Mouse (Mus musculus) embryonic facial prominence, embryonic 12.5 days (tissue): ENCODE data around the gene Gm45062. TPM values are rescaled to one million over a fixed set of nuclear protein-coding genes. Genes with fewer than 3 reads are reported as not detected.

ENCODE experiments used
- ATAC-seq: fragments of 200-750 bp; cut with Nextera tagmentation; 2 replicates; pipeline ENCODE4 v1.8.0; 2017; ENCODE audit not compliant: insufficient number of reproducible peaks, insufficient read depth, low FRiP score, low TSS enrichment
- H3K27ac ChIP-seq: fragments of 300-500 bp; sonication (generic); 2 replicates; pipeline ENCODE4 v1.5.1; 2016; ENCODE audit warnings: mild to moderate bottlenecking
- H3K27me3 ChIP-seq: fragments of 300-500 bp; sonication (generic); 2 replicates; pipeline ENCODE4 v1.6.1; 2016; ENCODE audit warnings: mild to moderate bottlenecking, moderate library complexity
- H3K36me3 ChIP-seq: fragments of 300-500 bp; sonication (generic); 2 replicates; pipeline ENCODE4 v1.6.1; 2016; ENCODE audit warnings: mild to moderate bottlenecking
- H3K4me1 ChIP-seq: fragments of 300-500 bp; sonication (generic); 2 replicates; pipeline ENCODE4 v1.6.1; 2016
- H3K4me2 ChIP-seq: fragments of 300-500 bp; sonication (generic); replicated peaks from 2 replicates; pipeline ENCODE4 v1.6.1; 2016; ENCODE audit warnings: mild to moderate bottlenecking, moderate library complexity
- H3K4me3 ChIP-seq: fragments of 300-500 bp; sonication (generic); 2 replicates; pipeline ENCODE4 v1.5.1; 2016; ENCODE audit warnings: mild to moderate bottlenecking
- H3K9ac ChIP-seq: fragments of 300-500 bp; sonication (generic); 2 replicates; pipeline ENCODE4 v1.6.1; 2016; ENCODE audit warnings: mild to moderate bottlenecking, moderate library complexity
- H3K9me3 ChIP-seq: fragments of 300-500 bp; sonication (generic); 2 replicates; pipeline ENCODE4 v1.6.1; 2016; ENCODE audit warnings: mild to moderate bottlenecking, moderate library complexity
- WGBS: fragments of 180-500 bp; shearing (Covaris S2); methylation state at CpG from one replicate; pipeline ENCODE4 v1.1.7; 2016; 5-methylcytosine and 5-hydroxymethylcytosine counted together
- polyA plus RNA-seq: library from polyadenylated mRNA; unstranded; fragments of >200 nt; fragmentation: Nextera tagmentation; extraction: Ambion mirVana; gene quantifications from 2 replicates; pipeline ENCODE4 v1.2.1, GENCODE M21; 2016

Gene Gm45062
- polyA plus RNA-seq, 1 experiment from 2014 or later: 11.6 TPM

- Histone ChIP-seq H3K4me1 (no peaks in the 10 kb centered on the region), H3K9me3 (no peaks in the 10 kb centered on the region), H3K4me2 (no peak overlapping the region), H3K9ac (no peak overlapping the region), H3K36me3 (no peaks in the 10 kb centered on the region), H3K27ac (no peak overlapping the region), H3K27me3 (no peaks in the 10 kb centered on the region), H3K4me3 (no peak overlapping the region)
- ATAC-seq: no peak
- WGBS: 77% methylated on average over 5 of the region's 5 CpGs
These were observed 19.3 kb downstream of the Gm45062 start for GRCm38 (mm10) chr6:8278426-8279002.

DNA sequence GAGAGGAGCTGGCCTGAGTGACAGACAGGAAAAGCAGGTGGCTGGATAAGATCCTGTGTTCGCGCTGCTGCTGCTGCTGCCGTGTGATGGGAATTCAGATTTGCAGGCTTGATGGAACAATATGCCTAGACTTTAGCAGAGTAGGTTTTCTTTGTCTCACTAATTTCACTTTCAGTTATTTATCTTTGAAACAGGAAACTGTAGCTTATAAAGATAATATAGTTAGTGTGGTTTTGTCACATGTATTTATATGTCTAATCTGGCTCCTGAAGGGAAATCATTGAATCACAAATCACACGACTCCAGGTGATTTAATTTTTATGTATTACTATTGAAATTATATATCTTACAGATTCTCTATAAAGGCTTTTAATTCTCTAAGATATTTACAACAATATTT is 24.0 kb downstream of the Gm45062 start:
- 77% methylated on average over 4 of the region's 4 CpGs for WGBS

DNA sequence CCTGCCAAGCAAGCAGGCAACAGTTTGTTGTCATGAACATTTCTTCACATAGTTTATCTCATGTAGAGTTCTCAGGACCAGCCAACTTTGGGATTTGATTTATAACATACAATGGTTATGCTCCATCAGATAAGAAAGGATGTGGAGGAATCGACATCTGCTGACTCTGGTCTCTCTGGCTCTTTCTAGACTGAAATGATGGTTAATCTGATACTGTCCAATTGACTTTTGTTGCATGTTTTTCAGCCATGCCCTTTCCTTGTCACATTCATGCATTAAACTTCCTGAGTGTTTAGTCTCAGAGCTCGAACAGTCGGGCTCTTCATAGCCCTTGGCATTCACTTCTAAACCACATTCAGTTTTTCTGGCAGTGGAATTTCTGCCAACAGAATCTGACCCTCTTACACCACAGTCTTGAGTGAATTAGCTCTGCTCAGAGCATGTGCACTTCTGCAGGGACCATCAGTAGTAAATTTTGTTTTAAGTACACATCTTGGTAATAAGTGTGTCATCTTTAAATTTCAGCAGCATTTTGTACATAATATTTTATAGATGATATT is 26.2 kb downstream of the Gm45062 start:
- H3K36me3 ChIP-seq: no peaks in the 10 kb centered on the region
- H3K27me3 ChIP-seq: no peaks in the 10 kb centered on the region
- no peak overlapping the region for H3K4me3 ChIP-seq
- H3K27ac ChIP-seq: no peak overlapping the region
- H3K4me1 ChIP-seq: no peaks in the 10 kb centered on the region
- WGBS: 70% methylated on average over 3 of the region's 3 CpGs
- no peak overlapping the region for H3K4me2 ChIP-seq
- no peak overlapping the region for H3K9ac ChIP-seq
- no peaks in the 10 kb centered on the region for H3K9me3 ChIP-seq
- ATAC-seq: no peak

More for the DNA sequence above, 24.0 kb downstream of the Gm45062 start:
- Histone ChIP-seq H3K27ac (no peak overlapping the region), H3K9me3 (no peaks in the 10 kb centered on the region), H3K9ac (no peak overlapping the region), H3K4me3 (no peak overlapping the region), H3K4me1 (no peaks in the 10 kb centered on the region), H3K4me2 (no peak overlapping the region), H3K36me3 (no peaks in the 10 kb centered on the region), H3K27me3 (no peaks in the 10 kb centered on the region)
- no peak for ATAC-seq

- WGBS: 94% methylated on average over 3 of the region's 3 CpGs
- no peak overlapping the region for H3K27ac ChIP-seq
- no peak overlapping the region for H3K9ac ChIP-seq
- no peak for ATAC-seq
- H3K4me1 ChIP-seq: no peaks in the 10 kb centered on the region
- H3K9me3 ChIP-seq: no peaks in the 10 kb centered on the region
- no peak overlapping the region for H3K4me2 ChIP-seq
- no peaks in the 10 kb centered on the region for H3K36me3 ChIP-seq
- no peaks in the 10 kb centered on the region for H3K27me3 ChIP-seq
- no peak overlapping the region for H3K4me3 ChIP-seq
These were observed 26.9 kb downstream of the Gm45062 start for GRCm38 (mm10) chr6:8286146-8286545.

- no peak for ATAC-seq
- no peak overlapping the region for H3K9ac ChIP-seq
- WGBS: 72% methylated on average over 4 of the region's 4 CpGs
These were observed 29.7 kb downstream of the Gm45062 start for GRCm38 (mm10) chr6:8288755-8289580.

DNA sequence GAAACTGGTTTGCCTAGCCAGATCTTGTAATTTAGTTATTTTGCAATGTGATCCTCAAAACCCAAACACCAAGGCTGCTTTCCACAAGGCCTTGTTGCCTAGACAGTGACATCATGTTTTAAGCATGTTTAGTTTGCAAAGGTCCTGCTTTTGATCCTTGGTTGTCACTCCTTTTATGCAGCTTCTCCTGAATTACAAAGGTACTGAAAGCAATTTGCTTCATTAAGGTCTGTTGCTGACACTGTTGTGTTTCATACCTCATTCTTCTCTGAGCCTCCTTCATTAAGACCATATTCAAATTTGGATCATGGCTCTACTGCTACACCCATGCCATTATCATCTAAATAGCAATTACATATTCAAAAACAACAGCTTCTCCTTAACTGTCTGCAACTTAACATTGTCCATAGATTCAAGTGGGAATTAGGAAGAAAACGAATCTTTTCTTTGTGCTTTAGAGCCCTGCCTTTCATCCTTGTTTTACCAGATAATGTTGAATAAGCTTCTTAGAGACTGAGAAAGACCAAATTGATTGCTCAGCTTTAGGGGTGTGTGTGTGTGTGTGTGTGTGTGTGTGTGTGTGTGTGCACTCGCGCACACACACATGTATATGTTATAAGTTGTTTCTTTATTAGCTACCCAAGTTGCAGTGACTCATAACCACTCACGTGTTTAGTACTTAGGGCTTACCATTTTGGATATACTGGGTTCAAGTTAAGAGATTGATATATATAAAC is 35.0 kb downstream of the Gm45062 start:
- Histone ChIP-seq H3K4me1 (peaks cover 6% of the 10 kb centered on the region; the same call in 1 of the 2 replicates), H3K4me3 (no peak overlapping the region), H3K4me2 (no peak overlapping the region), H3K27me3 (no peaks in the 10 kb centered on the region), H3K9me3 (no peaks in the 10 kb centered on the region), H3K27ac (no peak overlapping the region), H3K9ac (no peak overlapping the region), H3K36me3 (no peaks in the 10 kb centered on the region)
- WGBS: 77% methylated on average over 4 of the region's 4 CpGs
- no peak for ATAC-seq

More at GRCm38 (mm10) chr6:8288755-8289580, 29.7 kb downstream of the Gm45062 start:
- Histone ChIP-seq H3K36me3 (no peaks in the 10 kb centered on the region), H3K9me3 (no peaks in the 10 kb centered on the region), H3K4me2 (no peak overlapping the region), H3K27ac (no peak overlapping the region), H3K4me3 (no peak overlapping the region), H3K27me3 (no peaks in the 10 kb centered on the region), H3K4me1 (peaks cover 1% of the 10 kb centered on the region; the same call in 1 of the 2 replicates)

- Histone ChIP-seq H3K9me3 (no peaks in the 10 kb centered on the region), H3K4me2 (no peak overlapping the region), H3K4me3 (no peak overlapping the region), H3K4me1 (0 out of 2 replicates have a peak, but pooled peaks cover 2% of the 10 kb centered on the region), H3K27me3 (no peaks in the 10 kb centered on the region), H3K27ac (no peak overlapping the region), H3K36me3 (no peaks in the 10 kb centered on the region), H3K9ac (no peak overlapping the region)
- 85% methylated on average over 6 of the region's 6 CpGs for WGBS
- no peak for ATAC-seq
These were observed 40.0 kb downstream of the Gm45062 start for GRCm38 (mm10) chr6:8299066-8299863.

DNA sequence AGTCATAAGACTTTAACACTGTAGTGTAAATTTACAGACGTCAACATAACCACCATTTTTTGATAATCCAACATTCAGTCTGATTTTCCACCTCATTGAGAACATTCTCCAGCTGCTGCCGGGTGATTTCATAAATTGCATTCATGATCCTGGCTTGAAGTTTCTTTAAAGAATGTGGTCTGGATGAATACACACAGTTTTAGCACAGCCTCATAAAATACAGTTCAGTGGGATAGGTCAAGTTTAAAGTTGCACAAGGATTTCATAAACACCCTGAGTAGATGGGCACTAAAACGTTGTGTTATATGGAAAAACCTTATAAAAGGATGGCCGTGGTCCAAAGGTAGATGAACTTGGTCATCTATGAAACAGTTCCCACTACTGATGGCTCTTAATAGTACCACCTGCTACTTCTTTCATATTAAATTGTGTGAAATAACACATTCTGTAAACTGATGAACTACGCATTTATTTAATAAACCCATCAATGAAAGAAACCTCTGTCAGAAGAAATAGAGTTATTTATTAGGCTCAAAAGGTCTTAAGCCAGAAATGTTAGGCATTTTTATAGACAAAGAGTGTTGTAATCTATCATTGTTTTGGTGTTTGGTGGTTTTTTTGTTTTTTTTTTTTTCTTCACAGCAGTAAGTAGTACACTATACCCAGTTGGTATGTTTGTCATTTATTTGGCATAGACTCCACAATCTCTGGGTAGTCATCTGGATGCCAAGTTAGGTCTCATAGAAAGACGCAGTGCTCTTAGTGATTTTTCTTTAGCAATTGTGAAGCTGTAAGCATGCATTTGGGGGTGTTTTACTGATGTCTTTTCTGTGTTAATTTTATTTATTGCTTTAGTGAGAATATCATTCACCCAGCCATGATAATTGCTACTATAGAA is 48.9 kb downstream of the Gm45062 start:
- WGBS: 82% methylated on average over 6 of the region's 6 CpGs
- ATAC-seq: no peak

GRCm38 (mm10) chr6:8312554-8312953 is 53.3 kb downstream of the Gm45062 start:
- no peak overlapping the region for H3K4me2 ChIP-seq
- H3K4me1 ChIP-seq: no peaks in the 10 kb centered on the region
- H3K9me3 ChIP-seq: no peaks in the 10 kb centered on the region
- 89% methylated on average over 2 of the region's 2 CpGs for WGBS
- H3K4me3 ChIP-seq: no peak overlapping the region
- no peaks in the 10 kb centered on the region for H3K36me3 ChIP-seq
- no peak overlapping the region for H3K9ac ChIP-seq
- no peak for ATAC-seq
- H3K27ac ChIP-seq: no peak overlapping the region
- no peaks in the 10 kb centered on the region for H3K27me3 ChIP-seq

More for the DNA sequence above, 48.9 kb downstream of the Gm45062 start:
- Histone ChIP-seq H3K4me1 (no peaks in the 10 kb centered on the region), H3K27me3 (no peaks in the 10 kb centered on the region), H3K9ac (no peak overlapping the region), H3K27ac (no peak overlapping the region), H3K4me3 (no peak overlapping the region), H3K36me3 (no peaks in the 10 kb centered on the region), H3K4me2 (no peak overlapping the region), H3K9me3 (no peaks in the 10 kb centered on the region)

DNA sequence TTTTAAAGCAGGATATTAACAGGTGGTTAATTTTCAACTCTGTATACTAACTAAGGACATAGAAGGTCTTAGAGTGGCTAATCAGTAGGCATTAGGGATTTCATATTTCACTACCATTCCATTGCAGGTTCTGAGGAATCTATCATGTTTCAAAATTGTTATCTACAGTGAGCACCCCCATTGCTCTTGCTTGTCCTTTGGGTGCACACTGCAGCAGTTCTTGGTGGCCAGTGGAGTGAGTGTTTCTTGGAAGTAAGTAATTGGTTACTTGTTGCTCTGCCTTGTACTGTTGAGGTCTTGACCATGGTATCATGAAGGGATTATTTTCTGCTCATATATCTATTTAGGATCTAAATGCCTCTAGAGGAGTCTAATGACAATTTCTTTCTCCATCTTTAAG is 57.0 kb downstream of the Gm45062 start:
- Histone ChIP-seq H3K27me3 (no peaks in the 10 kb centered on the region), H3K27ac (no peak overlapping the region), H3K9ac (no peak overlapping the region), H3K36me3 (no peaks in the 10 kb centered on the region), H3K9me3 (no peaks in the 10 kb centered on the region; the same call in 1 of the 2 replicates), H3K4me2 (no peak overlapping the region), H3K4me3 (no peak overlapping the region), H3K4me1 (no peaks in the 10 kb centered on the region)
- ATAC-seq: no peak
